Mouse (Mus musculus) lung, embryonic 16.5 days (tissue): ENCODE measurements at regions not wholly inside any gene's neighbourhood (a gene's known extent, or its start where the extent isn't known, plus 50 kb on each side); places are given as distances from the start of the nearest gene placed in this dataset.

ENCODE experiments used
- ATAC-seq: fragments of 200-750 bp; cut with Nextera tagmentation; 2 replicates; pipeline ENCODE4 v1.8.0; 2017; ENCODE audit warnings: low read depth, mild to moderate bottlenecking, moderate library complexity
- H3K27ac ChIP-seq: fragments of 300-500 bp; sonication (generic); 2 replicates; pipeline ENCODE4 v1.5.1; 2014; ENCODE audit warnings: mild to moderate bottlenecking, control low read depth, low read length
- H3K27me3 ChIP-seq: fragments of 300-500 bp; sonication (generic); 2 replicates; pipeline ENCODE4 v1.6.1; 2014; ENCODE audit warnings: low read depth, low read length, mixed read lengths; ENCODE audit not compliant: control insufficient read depth, insufficient read depth
- H3K36me3 ChIP-seq: fragments of 300-500 bp; sonication (generic); 2 replicates; pipeline ENCODE4 v1.6.1; 2014; ENCODE audit warnings: low read length; ENCODE audit not compliant: control insufficient read depth, insufficient read depth
- H3K4me1 ChIP-seq: fragments of 300-500 bp; sonication (generic); replicated peaks from 2 replicates; pipeline ENCODE4 v1.6.1; 2014; ENCODE audit warnings: low read length, mixed read lengths; ENCODE audit not compliant: control insufficient read depth, insufficient read depth
- H3K4me2 ChIP-seq: fragments of 300-500 bp; sonication (generic); 2 replicates; pipeline ENCODE4 v1.6.1; 2014; ENCODE audit warnings: low read depth, low read length, control low read depth
- H3K4me3 ChIP-seq: fragments of 300-500 bp; sonication (generic); 2 replicates; pipeline ENCODE4 v1.5.1; 2014; ENCODE audit warnings: mild to moderate bottlenecking, low read length, control low read depth
- H3K9ac ChIP-seq: fragments of 300-500 bp; sonication (generic); 2 replicates; pipeline ENCODE4 v1.6.1; 2014; ENCODE audit warnings: low read length, control low read depth
- H3K9me3 ChIP-seq: fragments of 300-500 bp; sonication (generic); 2 replicates; pipeline ENCODE4 v1.6.1; 2016; ENCODE audit warnings: low read length; ENCODE audit not compliant: control insufficient read depth
- WGBS: fragments of 180-500 bp; shearing (Covaris S2); extraction: QIAGEN DNeasy Blood & Tissue Kit; methylation state at CpG from one replicate; pipeline ENCODE4 v1.1.7; 2014; 5-methylcytosine and 5-hydroxymethylcytosine counted together

DNA sequence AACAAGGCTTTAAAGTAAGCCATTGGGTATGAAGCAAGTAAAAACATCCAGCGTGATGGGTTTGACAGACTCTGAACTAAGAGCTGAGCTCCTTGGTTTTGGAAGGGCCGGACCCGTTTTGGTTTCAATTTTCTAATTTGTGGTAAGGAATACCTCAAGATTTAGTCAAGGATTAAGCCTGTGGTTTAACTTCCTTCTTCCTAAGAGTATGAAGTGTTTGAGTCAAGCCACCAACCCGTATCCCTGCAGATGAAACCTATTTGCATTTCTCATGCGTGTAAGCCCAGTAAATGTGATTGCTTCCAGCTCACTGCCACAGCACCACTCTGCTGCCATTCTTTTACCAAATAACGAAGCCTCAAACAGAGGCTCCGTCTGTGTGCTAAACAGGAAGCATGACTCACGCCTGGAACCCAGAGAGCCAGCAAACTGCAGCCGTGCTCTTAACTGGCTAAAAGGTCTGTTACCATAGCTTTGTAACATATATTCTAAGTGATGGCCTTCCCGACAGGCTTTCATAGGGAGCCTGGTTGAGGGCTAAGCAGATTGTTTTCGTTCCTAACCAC, 149.7 kb downstream of the Etv1 start:
- no peak for ATAC-seq
- H3K36me3 ChIP-seq: no peaks in the 10 kb centered on the region
- H3K9ac ChIP-seq: no peak overlapping the region
- H3K27ac ChIP-seq: no peak overlapping the region
- no peaks in the 10 kb centered on the region for H3K27me3 ChIP-seq
- H3K4me1 ChIP-seq: no peaks in the 10 kb centered on the region
- H3K4me2 ChIP-seq: 0 out of 2 replicates have a peak overlapping the region, but pooled peaks have one; percentile 1
- no peaks in the 10 kb centered on the region for H3K9me3 ChIP-seq
- WGBS: 50% methylated on average over 11 of the region's 11 CpGs
- no peak overlapping the region for H3K4me3 ChIP-seq

DNA sequence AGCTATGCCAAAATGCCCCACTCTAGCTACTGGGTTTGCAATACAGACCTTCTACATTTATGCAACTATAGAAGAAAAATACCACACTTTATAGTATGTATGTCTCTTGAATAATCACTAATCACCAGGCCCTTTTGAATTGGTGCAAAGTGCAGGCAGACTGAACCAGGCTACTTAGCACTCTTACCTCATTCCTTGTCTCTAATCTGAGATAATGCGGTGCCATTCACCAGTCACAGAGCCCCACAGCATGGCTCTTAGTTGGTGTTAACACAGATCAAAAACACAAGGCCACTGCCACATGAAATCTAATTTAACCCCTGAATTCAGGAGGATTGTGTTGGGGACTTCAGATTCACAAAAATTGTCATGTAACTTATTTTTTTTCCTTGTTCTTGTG, 150.5 kb downstream of the Etv1 start:
- Histone ChIP-seq H3K4me3 (no peak overlapping the region), H3K9me3 (no peaks in the 10 kb centered on the region), H3K4me1 (no peaks in the 10 kb centered on the region), H3K9ac (no peak overlapping the region), H3K27ac (no peak overlapping the region), H3K36me3 (no peaks in the 10 kb centered on the region), H3K27me3 (no peaks in the 10 kb centered on the region), H3K4me2 (no peak overlapping the region)
- no peak for ATAC-seq
- WGBS: 72% methylated on average over 1 of the region's 1 CpGs

DNA sequence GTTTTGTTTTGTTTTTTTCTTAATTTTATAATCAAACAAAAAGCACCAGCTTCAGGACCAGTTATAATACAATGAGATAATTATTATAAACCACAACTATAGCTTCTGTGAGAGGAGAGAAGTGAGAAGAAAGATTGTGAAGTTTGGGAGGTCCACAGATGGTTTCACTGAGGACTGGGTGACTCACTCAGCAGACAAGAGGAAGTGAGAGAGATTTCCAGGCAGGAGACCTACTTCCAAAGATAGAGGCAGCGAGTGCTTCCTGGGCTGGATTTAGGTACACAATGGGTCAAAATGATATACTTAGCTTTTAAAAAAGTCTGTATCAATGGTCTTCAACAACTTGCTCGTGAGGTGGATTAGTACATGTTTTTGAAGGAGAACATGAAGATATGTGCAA, 152.6 kb downstream of the Etv1 start:
- no peak for ATAC-seq
- Histone ChIP-seq H3K4me2 (no peak overlapping the region), H3K27me3 (no peaks in the 10 kb centered on the region), H3K9ac (no peak overlapping the region), H3K36me3 (no peaks in the 10 kb centered on the region), H3K27ac (no peak overlapping the region), H3K4me3 (no peak overlapping the region), H3K4me1 (no peaks in the 10 kb centered on the region), H3K9me3 (no peaks in the 10 kb centered on the region)
- WGBS: 64% methylated on average over 2 of the region's 2 CpGs

DNA sequence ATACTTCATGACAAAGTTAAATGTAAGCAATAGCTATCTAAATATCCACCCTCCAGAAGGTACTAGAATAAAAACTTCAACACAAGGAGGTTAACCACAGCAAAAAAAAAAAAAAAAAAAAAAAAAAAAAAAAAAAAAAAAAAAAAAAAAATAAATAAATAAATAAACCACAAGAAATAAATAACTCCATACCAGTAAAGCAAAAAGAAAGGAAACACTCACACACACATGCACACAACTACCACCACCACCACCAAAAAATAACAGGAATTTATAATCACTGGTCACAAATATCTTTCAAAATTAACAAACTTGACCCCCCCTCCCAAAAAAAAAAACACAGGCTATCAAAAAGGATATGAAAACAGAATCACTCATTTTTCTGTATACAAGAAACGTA, 180.4 kb downstream of the Etv1 start:
- Histone ChIP-seq H3K9ac (no peak overlapping the region), H3K4me3 (no peak overlapping the region), H3K27me3 (no peaks in the 10 kb centered on the region), H3K27ac (no peak overlapping the region), H3K36me3 (no peaks in the 10 kb centered on the region), H3K9me3 (no peaks in the 10 kb centered on the region), H3K4me1 (no peaks in the 10 kb centered on the region), H3K4me2 (no peak overlapping the region)
- WGBS: 51% methylated on average over 1 of the region's 1 CpGs
- no peak for ATAC-seq

DNA sequence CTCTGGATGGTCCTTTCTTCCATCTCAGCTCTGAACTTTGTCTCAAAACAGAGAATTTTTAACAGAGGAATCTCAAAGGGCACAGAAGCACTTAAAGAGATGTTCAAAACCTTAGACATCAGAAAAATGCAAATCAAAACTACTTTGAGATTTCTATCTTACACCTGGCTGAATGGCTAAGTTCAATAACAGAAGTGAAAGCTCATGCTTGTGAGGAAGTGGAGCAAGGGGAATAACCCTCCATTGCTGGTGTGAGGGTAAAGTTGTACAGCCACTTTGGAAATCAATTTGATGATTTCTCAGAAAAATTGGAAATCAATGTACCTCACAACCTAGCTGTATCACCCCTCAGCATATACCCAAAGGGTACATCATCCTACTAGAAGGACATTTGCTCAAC, 183.1 kb downstream of the Etv1 start:
- Histone ChIP-seq H3K27ac (no peak overlapping the region), H3K4me2 (no peak overlapping the region), H3K9me3 (no peaks in the 10 kb centered on the region), H3K4me1 (no peaks in the 10 kb centered on the region), H3K27me3 (no peaks in the 10 kb centered on the region), H3K4me3 (no peak overlapping the region), H3K36me3 (no peaks in the 10 kb centered on the region), H3K9ac (no peak overlapping the region)
- no peak for ATAC-seq

DNA sequence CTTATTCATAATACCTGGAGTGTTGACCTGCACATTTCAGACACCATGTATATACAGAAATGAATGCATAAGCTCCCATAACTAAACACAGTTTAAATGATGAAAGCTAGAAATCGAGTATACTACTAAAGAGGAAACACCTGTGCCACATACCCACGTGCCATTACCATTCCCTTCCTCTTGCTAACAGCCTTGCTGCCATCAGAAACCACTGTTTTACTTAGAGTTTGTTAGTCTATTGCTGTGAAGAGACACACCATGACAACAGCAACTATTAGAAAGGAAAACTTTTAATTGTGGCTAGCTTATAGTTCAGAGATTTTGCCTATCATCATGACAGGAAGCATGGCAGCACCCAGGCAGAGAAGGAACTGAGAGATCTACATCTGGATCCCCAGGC, 191.2 kb downstream of the Etv1 start:
- H3K27me3 ChIP-seq: no peaks in the 10 kb centered on the region
- no peak overlapping the region for H3K9ac ChIP-seq
- 47% methylated on average over 2 of the region's 2 CpGs for WGBS

DNA sequence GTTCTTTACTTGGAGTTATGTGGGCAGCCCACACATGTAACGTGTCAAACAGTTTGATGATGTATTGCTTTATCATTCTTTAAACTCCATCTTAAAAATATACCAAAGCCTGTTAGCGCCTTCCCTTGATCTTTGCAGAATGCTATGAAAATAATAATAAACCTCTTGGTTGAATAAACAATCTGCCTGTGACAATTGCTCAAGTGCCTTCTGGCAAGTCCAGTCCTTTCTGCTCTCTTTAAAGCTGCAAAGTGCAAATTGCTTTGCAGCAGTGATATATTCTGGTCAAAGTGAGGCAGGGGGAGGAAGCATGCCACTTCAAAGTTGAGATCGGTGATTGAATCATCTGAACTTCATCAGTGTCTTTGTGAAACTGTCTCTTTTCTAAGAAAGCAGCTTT, 193.0 kb downstream of the Etv1 start:
- no peaks in the 10 kb centered on the region for H3K36me3 ChIP-seq
- no peak overlapping the region for H3K4me2 ChIP-seq
- no peaks in the 10 kb centered on the region for H3K9me3 ChIP-seq
- no peak overlapping the region for H3K9ac ChIP-seq
- no peak overlapping the region for H3K4me3 ChIP-seq
- 53% methylated on average over 3 of the region's 3 CpGs for WGBS
- peak; percentile 45; the same call in 1 of the 2 replicates for ATAC-seq
- H3K27ac ChIP-seq: no peak overlapping the region
- H3K4me1 ChIP-seq: no peaks in the 10 kb centered on the region
- no peaks in the 10 kb centered on the region for H3K27me3 ChIP-seq

More for the DNA sequence above, 191.2 kb downstream of the Etv1 start:
- no peak for ATAC-seq
- no peaks in the 10 kb centered on the region for H3K36me3 ChIP-seq
- no peaks in the 10 kb centered on the region for H3K4me1 ChIP-seq
- no peak overlapping the region for H3K4me2 ChIP-seq
- no peaks in the 10 kb centered on the region for H3K9me3 ChIP-seq
- H3K27ac ChIP-seq: no peak overlapping the region
- no peak overlapping the region for H3K4me3 ChIP-seq

DNA sequence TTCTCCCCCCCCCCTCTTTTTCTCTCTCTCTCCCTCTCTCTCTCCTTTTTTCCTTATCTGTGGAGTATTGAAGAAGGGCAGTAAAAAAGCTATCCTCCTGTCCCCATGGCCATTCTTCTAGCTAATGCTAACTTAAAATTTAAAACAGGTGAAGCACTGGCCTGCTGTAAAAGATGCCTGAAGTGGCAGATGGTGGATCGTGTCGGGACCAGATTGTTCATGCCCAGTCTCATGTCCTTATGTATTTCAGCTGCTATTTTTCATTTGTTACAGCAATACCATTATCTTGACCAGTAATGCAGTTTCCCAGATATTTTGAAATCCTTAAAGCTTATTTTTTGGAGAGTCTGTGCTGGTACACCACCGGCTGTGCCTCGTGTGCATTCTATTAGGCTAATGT, 196.3 kb downstream of the Etv1 start:
- 70% methylated on average over 4 of the region's 4 CpGs for WGBS
- Histone ChIP-seq H3K4me3 (no peak overlapping the region), H3K27me3 (no peaks in the 10 kb centered on the region), H3K4me2 (no peak overlapping the region), H3K9me3 (no peaks in the 10 kb centered on the region), H3K9ac (no peak overlapping the region), H3K27ac (no peak overlapping the region), H3K36me3 (no peaks in the 10 kb centered on the region), H3K4me1 (no peaks in the 10 kb centered on the region)
- ATAC-seq: no peak

DNA sequence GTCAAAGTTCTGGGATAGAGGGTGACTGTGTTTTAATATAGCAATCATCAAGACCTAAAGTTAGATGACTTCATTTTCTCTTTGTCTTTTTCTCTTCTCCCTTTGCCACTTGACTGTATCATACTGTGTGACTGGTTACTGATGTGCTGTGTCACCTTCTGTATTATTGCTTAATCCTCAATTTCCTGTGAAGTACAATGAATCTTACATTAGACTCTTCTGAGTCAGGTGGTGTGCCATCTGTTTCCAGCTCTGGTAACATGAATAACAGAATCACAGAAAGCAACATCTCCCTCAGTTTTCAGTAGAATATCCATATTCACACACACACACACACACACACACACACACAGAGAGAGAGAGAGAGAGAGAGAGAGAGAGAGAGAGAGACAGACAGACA, 203.2 kb downstream of the Etv1 start:
- no peak overlapping the region for H3K4me3 ChIP-seq
- no peak for ATAC-seq
- H3K9ac ChIP-seq: no peak overlapping the region

DNA sequence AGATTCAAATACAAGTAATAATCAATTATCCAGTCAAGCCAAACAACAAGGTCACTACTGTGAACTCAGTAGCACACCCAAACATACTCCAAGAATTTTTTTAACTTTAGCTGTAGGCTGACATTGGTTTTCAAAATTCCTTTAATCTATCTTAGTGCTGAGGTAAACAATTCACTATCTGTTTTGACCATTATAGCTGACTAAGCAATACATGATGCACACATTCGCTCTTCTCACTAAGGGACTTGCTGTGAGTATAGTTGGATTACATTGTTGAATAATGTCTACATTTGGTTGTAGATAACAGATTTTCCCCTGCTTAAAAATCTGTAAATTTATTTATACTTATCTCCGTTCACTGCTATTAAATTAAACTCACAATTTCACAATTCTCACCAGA, 206.7 kb downstream of the Etv1 start:
- Histone ChIP-seq H3K4me2 (no peak overlapping the region), H3K9me3 (no peaks in the 10 kb centered on the region), H3K9ac (no peak overlapping the region), H3K27me3 (no peaks in the 10 kb centered on the region), H3K27ac (no peak overlapping the region), H3K4me3 (no peak overlapping the region), H3K36me3 (no peaks in the 10 kb centered on the region), H3K4me1 (no peaks in the 10 kb centered on the region)
- ATAC-seq: no peak
- WGBS: 59% methylated on average over 2 of the region's 2 CpGs

More for the DNA sequence above, 203.2 kb downstream of the Etv1 start:
- H3K27ac ChIP-seq: no peak overlapping the region
- no peaks in the 10 kb centered on the region for H3K4me1 ChIP-seq
- H3K27me3 ChIP-seq: no peaks in the 10 kb centered on the region
- no peak overlapping the region for H3K4me2 ChIP-seq
- no peaks in the 10 kb centered on the region for H3K9me3 ChIP-seq
- no peaks in the 10 kb centered on the region for H3K36me3 ChIP-seq
